Mouse (Mus musculus) liver, embryonic 16.5 days (tissue): ENCODE data around the gene Fam171a2. TPM values are rescaled to one million over a fixed set of nuclear protein-coding genes. Genes with fewer than 3 reads are reported as not detected.
"Not testable (repeated sequence)": the region's sequence is repeated elsewhere in the genome, so short reads cannot be mapped to it uniquely, and the experiment has no call there.

Experiments used
- ATAC-seq: fragments of 200-750 bp; cut with Nextera tagmentation; 2 replicates; pipeline ENCODE4 v1.8.0; 2017; ENCODE audit warnings: low read depth, mild to moderate bottlenecking, moderate number of reproducible peaks, moderate library complexity
- H3K27ac ChIP-seq: fragments of 300-500 bp; sonication (generic); 2 replicates; pipeline ENCODE4 v1.5.1; 2014; ENCODE audit warnings: mild to moderate bottlenecking, low read length
- H3K27me3 ChIP-seq: fragments of 300-500 bp; sonication (generic); 2 replicates; pipeline ENCODE4 v1.6.1; 2014; ENCODE audit warnings: low read depth, low read length, mixed read lengths; ENCODE audit not compliant: control insufficient read depth, insufficient read depth
- H3K36me3 ChIP-seq: fragments of 300-500 bp; sonication (generic); 2 replicates; pipeline ENCODE4 v1.6.1; 2014; ENCODE audit warnings: mild to moderate bottlenecking; ENCODE audit not compliant: control insufficient read depth, insufficient read depth
- H3K4me1 ChIP-seq: fragments of 300-500 bp; sonication (generic); 2 replicates; pipeline ENCODE4 v1.6.1; 2014; ENCODE audit warnings: low read depth, low read length, mixed read lengths; ENCODE audit not compliant: control insufficient read depth
- H3K4me2 ChIP-seq: fragments of 300-500 bp; sonication (generic); 2 replicates; pipeline ENCODE4 v1.6.1; 2014; ENCODE audit warnings: low read depth, low read length, mixed read lengths
- H3K4me3 ChIP-seq: fragments of 300-500 bp; sonication (generic); 2 replicates; pipeline ENCODE4 v1.5.1; 2014; ENCODE audit warnings: low read depth, mild to moderate bottlenecking, low read length
- H3K9ac ChIP-seq: fragments of 300-500 bp; sonication (generic); 2 replicates; pipeline ENCODE4 v1.6.1; 2014; ENCODE audit warnings: low read depth, low read length
- H3K9me3 ChIP-seq: fragments of 300-500 bp; sonication (generic); replicated peaks from 2 replicates; pipeline ENCODE4 v1.6.1; 2016; ENCODE audit warnings: low read length; ENCODE audit not compliant: control insufficient read depth
- WGBS: fragments of 180-500 bp; shearing (Covaris S2); extraction: QIAGEN DNeasy Blood & Tissue Kit; methylation state at CpG from one replicate; pipeline ENCODE4 v1.1.7; 2014; ENCODE audit not compliant: insufficient replicate concordance; 5-methylcytosine and 5-hydroxymethylcytosine counted together
- polyA plus RNA-seq: library from polyadenylated mRNA; unstranded; fragments of >200 nt; fragmentation: Nextera tagmentation; extraction: Ambion mirVana; gene quantifications from 2 replicates; pipeline ENCODE4 v1.2.1, GENCODE M21; 2015

Fam171a2 gene
- polyA plus RNA-seq, 1 experiment from 2014 or later = 0.20 TPM

DNA sequence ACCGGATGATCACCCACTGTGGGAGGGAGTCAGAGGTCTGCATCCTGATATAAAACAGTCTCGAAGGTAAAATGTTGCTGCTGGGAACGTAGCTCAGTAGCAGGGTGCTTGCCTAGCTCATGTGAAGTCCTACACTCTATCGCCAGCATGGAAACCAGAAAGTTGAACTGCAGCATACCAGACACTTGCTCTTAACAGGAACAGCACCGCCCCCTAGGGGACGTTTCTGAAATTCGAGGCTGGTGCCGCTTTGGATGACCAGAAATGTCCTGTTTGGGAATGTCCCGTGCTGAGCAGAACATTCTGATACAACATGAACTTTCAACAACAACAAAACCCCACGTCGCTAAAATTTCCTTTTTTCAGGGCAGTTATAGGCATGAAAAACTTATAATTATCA lies 35.8 kb downstream of the Fam171a2 start:
- ATAC-seq = no peak
- Histone ChIP-seq H3K27ac (peak overlapping the region; percentile 7; the same call in 1 of the 2 replicates), H3K9ac (no peak overlapping the region), H3K36me3 (no peaks in the 10 kb centered on the region), H3K27me3 (peaks cover 10% of the 10 kb centered on the region; the same call in 1 of the 2 replicates), H3K9me3 (no peaks in the 10 kb centered on the region), H3K4me1 (peaks cover 22% of the 10 kb centered on the region), H3K4me3 (no peak overlapping the region), H3K4me2 (peak overlapping the region; percentile 4; the same call in 1 of the 2 replicates)
- WGBS = 9% methylated on average over 11 of the region's 11 CpGs

- Histone ChIP-seq H3K4me1 (peaks cover 27% of the 10 kb centered on the region), H3K27ac (peak overlapping the region; percentile 7), H3K4me3 (no peak overlapping the region), H3K36me3 (no peaks in the 10 kb centered on the region), H3K27me3 (peaks cover 10% of the 10 kb centered on the region; the same call in 1 of the 2 replicates), H3K9ac (peak overlapping the region; percentile 6; the same call in 1 of the 2 replicates), H3K9me3 (no peaks in the 10 kb centered on the region), H3K4me2 (peak overlapping the region; percentile 4; the same call in 1 of the 2 replicates)
- 60% methylated on average over 3 of the region's 3 CpGs for WGBS
- no peak for ATAC-seq
Measured at GRCm38 (mm10) chr11:102411061-102411460, 36.4 kb downstream of the Fam171a2 start.

DNA sequence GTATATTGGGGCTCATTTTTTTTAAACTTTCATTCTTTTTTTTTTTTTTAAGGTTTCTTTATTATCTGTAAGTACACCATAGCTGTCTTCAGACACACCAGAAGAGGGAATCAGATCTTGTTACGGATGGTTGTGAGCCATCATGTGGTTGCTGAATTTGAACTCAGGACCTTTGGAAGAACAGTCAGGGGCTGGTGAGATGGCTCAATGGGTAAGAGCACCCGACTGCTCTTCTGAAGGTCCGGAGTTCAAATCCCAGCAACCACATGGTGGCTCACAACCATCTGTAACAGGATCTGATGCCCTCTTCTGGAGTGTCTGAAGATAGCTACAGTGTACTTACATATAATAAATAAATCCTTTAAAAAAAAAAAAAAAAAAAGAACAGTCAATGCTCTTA lies 37.1 kb downstream of the Fam171a2 start:
- H3K27ac ChIP-seq = peak overlapping the region; percentile 95
- not testable (repeated sequence) for H3K27me3 ChIP-seq, H3K4me2 ChIP-seq, H3K36me3 ChIP-seq, H3K9ac ChIP-seq, ATAC-seq, H3K4me3 ChIP-seq, H3K9me3 ChIP-seq
- 76% methylated on average over 3 of the region's 3 CpGs for WGBS
- H3K4me1 ChIP-seq = peaks cover 34% of the 10 kb centered on the region

GRCm38 (mm10) chr11:102409795-102410330 lies 37.6 kb downstream of the Fam171a2 start:
- H3K36me3 ChIP-seq = peaks cover 11% of the 10 kb centered on the region; the same call in 1 of the 2 replicates
- no peaks in the 10 kb centered on the region for H3K9me3 ChIP-seq
- H3K4me2 ChIP-seq = peak overlapping the region; percentile 94
- H3K27ac ChIP-seq = peak overlapping the region; percentile 95
- H3K27me3 ChIP-seq = peaks cover 4% of the 10 kb centered on the region; the same call in 1 of the 2 replicates
- ATAC-seq = no peak
- no peak overlapping the region for H3K4me3 ChIP-seq
- H3K4me1 ChIP-seq = peaks cover 39% of the 10 kb centered on the region
- 59% methylated on average over 3 of the region's 3 CpGs for WGBS
- peak overlapping the region; percentile 38 for H3K9ac ChIP-seq

DNA sequence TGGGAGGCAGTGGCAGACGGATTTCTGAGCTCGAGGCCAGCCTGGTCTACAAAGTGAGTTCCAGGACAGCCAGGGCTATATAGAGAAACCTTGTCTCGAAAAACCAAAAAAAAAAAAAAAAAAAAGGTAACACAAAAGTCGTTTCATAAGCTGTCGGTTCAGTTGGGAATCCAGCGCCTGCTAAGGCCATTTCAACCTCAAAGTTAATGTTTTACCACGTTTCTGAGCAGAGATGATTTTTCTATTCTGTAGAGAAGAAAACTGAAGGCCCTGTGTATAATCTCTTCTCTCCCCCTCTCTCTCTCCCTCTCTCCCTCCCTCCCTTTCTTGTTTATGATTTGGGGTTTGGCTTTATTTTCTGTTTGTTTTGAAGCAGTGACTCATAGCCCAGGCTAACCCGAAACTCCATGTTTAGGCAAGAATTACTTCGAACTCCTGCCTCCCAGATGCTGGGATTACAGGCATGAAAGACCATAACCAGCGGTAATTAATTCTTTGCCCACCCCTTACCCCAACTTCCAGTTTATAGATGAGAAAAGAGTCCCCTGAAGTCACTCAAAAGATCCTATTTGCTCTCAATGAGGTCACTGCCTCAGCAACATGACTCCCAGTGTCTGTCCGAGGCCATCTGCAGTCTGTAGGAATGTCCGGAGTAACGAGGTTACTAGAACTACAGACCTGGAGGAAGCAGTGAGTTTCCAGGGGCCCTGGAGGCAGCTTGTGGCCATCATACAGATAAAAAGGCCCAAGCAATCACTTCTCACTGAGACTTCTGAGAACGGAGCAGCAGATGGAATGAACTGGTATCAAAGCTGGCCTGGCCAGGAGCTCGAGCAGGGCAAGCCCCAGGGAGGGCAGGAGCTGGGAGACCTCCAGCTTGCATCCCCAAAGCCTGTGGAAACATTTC lies 38.3 kb downstream of the Fam171a2 start:
- H3K36me3 ChIP-seq = peaks cover 18% of the 10 kb centered on the region
- peak overlapping the region; percentile 94 for H3K4me2 ChIP-seq
- H3K4me1 ChIP-seq = peaks cover 46% of the 10 kb centered on the region
- H3K4me3 ChIP-seq = peak overlapping the region; percentile 79
- WGBS = 33% methylated on average over 15 of the region's 15 CpGs
- H3K9ac ChIP-seq = peak overlapping the region; percentile 38
- no peaks in the 10 kb centered on the region for H3K9me3 ChIP-seq
- peaks cover 4% of the 10 kb centered on the region; the same call in 1 of the 2 replicates for H3K27me3 ChIP-seq
- H3K27ac ChIP-seq = peak overlapping the region; percentile 95
- ATAC-seq = no peak

- peak overlapping the region; percentile 95 for H3K27ac ChIP-seq
- H3K9ac ChIP-seq = peak overlapping the region; percentile 81
- H3K36me3 ChIP-seq = peaks cover 26% of the 10 kb centered on the region
- H3K4me3 ChIP-seq = peak overlapping the region; percentile 79
- peaks cover 46% of the 10 kb centered on the region for H3K4me1 ChIP-seq
- no peaks in the 10 kb centered on the region for H3K9me3 ChIP-seq
- H3K27me3 ChIP-seq = 0 out of 2 replicates have a peak, but pooled peaks cover under 1% of the 10 kb centered on the region
- peak; percentile 81 for ATAC-seq
- peak overlapping the region; percentile 94 for H3K4me2 ChIP-seq
- under 1% methylated on average over 32 of the region's 32 CpGs for WGBS
Measured at GRCm38 (mm10) chr11:102408344-102408876, 39.1 kb downstream of the Fam171a2 start.

DNA sequence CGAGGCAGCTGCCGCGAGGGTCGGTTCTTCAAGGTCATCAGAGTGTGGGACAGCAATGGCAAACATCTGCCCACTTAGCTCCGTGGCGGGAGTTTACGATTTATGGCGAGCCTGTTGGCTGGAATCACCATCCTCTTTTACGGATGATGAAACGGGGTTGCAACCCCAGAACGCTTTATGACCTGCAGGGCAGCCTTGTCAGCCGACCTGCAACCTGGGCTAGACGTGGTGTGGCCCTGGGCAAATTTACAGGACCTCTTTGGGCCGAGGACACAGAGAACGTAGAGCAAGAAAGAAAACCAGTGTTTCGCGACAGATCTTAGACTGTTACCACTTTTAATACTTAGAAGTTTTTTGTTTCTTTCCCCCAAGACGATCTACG lies 39.7 kb downstream of the Fam171a2 start, which contains the start of gene Slc25a39:
Gene Slc25a39 (minus strand): TSS at position 113 of the 382 bp plus-strand sequence.
- peak within 1 kb of the TSS; percentile 79 for H3K4me3 ChIP-seq
- H3K27me3 ChIP-seq = peaks cover 1% of the 10 kb centered on the region; the same call in 1 of the 2 replicates
- no peaks in the 10 kb centered on the region for H3K9me3 ChIP-seq
- peaks cover 46% of the 10 kb centered on the region for H3K4me1 ChIP-seq
- peak within 1 kb of the TSS; percentile 95 for H3K27ac ChIP-seq
- WGBS = under 1% methylated on average over 19 of the region's 19 CpGs
- peak within 1 kb of the TSS; percentile 94 for H3K4me2 ChIP-seq
- peak within 1 kb of the TSS; percentile 89 for H3K9ac ChIP-seq
- no peak for ATAC-seq
- H3K36me3 ChIP-seq = peaks cover 32% of the 10 kb centered on the region

- WGBS = under 1% methylated on average over 79 of the region's 85 CpGs
- Histone ChIP-seq H3K4me1 (peaks cover 46% of the 10 kb centered on the region), H3K4me2 (peak overlapping the region; percentile 94), H3K27me3 (peaks cover 3% of the 10 kb centered on the region; the same call in 1 of the 2 replicates), H3K4me3 (peak overlapping the region; percentile 79), H3K27ac (peak overlapping the region; percentile 95), H3K36me3 (peaks cover 38% of the 10 kb centered on the region), H3K9me3 (no peaks in the 10 kb centered on the region), H3K9ac (peak overlapping the region; percentile 89)
- ATAC-seq = peak; percentile 74
Measured at GRCm38 (mm10) chr11:102406900-102407833, 40.3 kb downstream of the Fam171a2 start.
